Mouse (Mus musculus): ENCODE measurements around the gene Fnip2. TPM values are rescaled to one million over a fixed set of nuclear protein-coding genes. Genes with fewer than 3 reads are reported as not detected.

The Fnip2 gene
- total RNA-seq, 2 experiments from 2014 or later = 23.9 to 24.1 TPM

- DNase-seq (ENCODE audit: low spot score in 2 of 2) = no peak
Measured at GRCm38 (mm10) chr3:79425441-79425840, 142.2 kb downstream of the Fnip2 start.

- no peak for DNase-seq (ENCODE audit: low spot score in 2 of 2)
Measured at GRCm38 (mm10) chr3:79418921-79419320, 148.7 kb downstream of the Fnip2 start.

GRCm38 (mm10) chr3:79416944-79417680, 150.5 kb downstream of the Fnip2 start:
- DNase-seq (ENCODE audit: low spot score in 2 of 2) = no peak

GRCm38 (mm10) chr3:79415929-79416328, 151.7 kb downstream of the Fnip2 start:
- DNase-seq (ENCODE audit: low spot score in 2 of 2) = no peak

GRCm38 (mm10) chr3:79415081-79415480, 152.5 kb downstream of the Fnip2 start:
- no peak for DNase-seq (ENCODE audit: low spot score in 2 of 2)

- DNase-seq (ENCODE audit: low spot score in 2 of 2) = no peak
Measured at GRCm38 (mm10) chr3:79413492-79413891, 154.1 kb downstream of the Fnip2 start.

- DNase-seq (ENCODE audit: low spot score in 2 of 2) = no peak
Measured at GRCm38 (mm10) chr3:79411666-79412065, 155.9 kb downstream of the Fnip2 start.

- DNase-seq (ENCODE audit: low spot score in 2 of 2) = no peak
Measured at GRCm38 (mm10) chr3:79410629-79410995, 157.0 kb downstream of the Fnip2 start.

- DNase-seq (ENCODE audit: low spot score in 2 of 2) = no peak
Measured at GRCm38 (mm10) chr3:79409927-79410628, 157.5 kb downstream of the Fnip2 start.

- no peak for DNase-seq (ENCODE audit: low spot score in 2 of 2)
Measured at GRCm38 (mm10) chr3:79408546-79408945, 159.1 kb downstream of the Fnip2 start.

Other genes with a start within 250 kb of the Fnip2 start
- not detected for gene Gm17359, start 231.1 kb downstream of the Fnip2 start, total RNA-seq (2021)
- 10 to 100 TPM; 84.8 TPM for gene Ppid, start 23.5 kb upstream of the Fnip2 start, total RNA-seq (2021)
- 1 to 10 TPM; 1.0 to 1.3 TPM for gene 4930579G24Rik, start 61.3 kb upstream of the Fnip2 start, total RNA-seq (2021)
- gene Etfdh, start 61.7 kb upstream of the Fnip2 start, total RNA-seq (2021) = 10 to 100 TPM; 25.9 to 28.6 TPM
- 1 to 10 TPM; 6.5 to 8.4 TPM for gene Rxfp1, start 170.1 kb upstream of the Fnip2 start, total RNA-seq (2021)

Data from layer of hippocampus, adult 18-20 months (tissue).